In genomic region chr14:78702048-78702447, GRCm38 (mm10) we compare ENCODE assay signal across 20 mouse cellular contexts. TPM values are rescaled to one million over a fixed set of nuclear protein-coding genes. Genes with fewer than 3 reads are reported as not detected.
A peak's percentile ranks its signal among the peaks of the same experiment; 100 is the strongest.
DNase-seq lines count a peak whose midpoint lies in the region; ATAC-seq and TF ChIP-seq lines count a peak whose summit lies in the region.
"Had no signal": no experiment of that assay in that cellular context is flagged by ENCODE, and none has a peak within 500 bp of the region (broad histone marks: within the 10 kb centered on the region; RNA-seq: fewer than 3 reads in every experiment).

No protein-coding gene starts in this region.

- TF ChIP-seq EP300 in stomach, postnatal 0 days (optimal IDR thresholded peaks at IDR 0.05), result no peak

- no peaks in the 10 kb centered on the region for H3K9me3 ChIP-seq in lung, embryonic 14.5 days (ENCODE audit: low read depth, low read length)
- H3K9me3 ChIP-seq in stomach, embryonic 14.5 days (ENCODE audit: control insufficient read depth, low read depth, low read length), result no peaks in the 10 kb centered on the region
- no peaks in the 10 kb centered on the region for H3K9me3 ChIP-seq in stomach, postnatal 0 days (ENCODE audit: control insufficient read depth, low read length)
- H3K9me3 ChIP-seq: forebrain, embryonic 15.5 days; hindbrain, embryonic 12.5 days had no signal

- H3K4me1 ChIP-seq in lung, embryonic 14.5 days (ENCODE audit: insufficient read depth), result peaks cover 9% of the 10 kb centered on the region
- peaks cover 17% of the 10 kb centered on the region for H3K4me1 ChIP-seq in stomach, embryonic 14.5 days (ENCODE audit: control insufficient read depth, insufficient read depth, low read length)
- H3K4me1 ChIP-seq in stomach, postnatal 0 days (replicated peaks; ENCODE audit: control insufficient read depth, insufficient read depth), result 0 out of 2 replicates have a peak, but pooled peaks cover 2% of the 10 kb centered on the region

- no peak overlapping the region for H3K4me2 ChIP-seq in lung, embryonic 14.5 days
- no peak overlapping the region for H3K4me2 ChIP-seq in stomach, embryonic 14.5 days (replicated peaks; ENCODE audit: low read depth, low read length)
- no peak overlapping the region for H3K4me2 ChIP-seq in stomach, postnatal 0 days (replicated peaks; ENCODE audit: low read depth)
- H3K4me2 ChIP-seq: forebrain, embryonic 15.5 days; heart, embryonic 13.5 days; hindbrain, embryonic 12.5 days had no signal

- no peaks in the 10 kb centered on the region for H3K36me3 ChIP-seq in lung, embryonic 14.5 days (ENCODE audit: insufficient read depth)
- no peaks in the 10 kb centered on the region for H3K36me3 ChIP-seq in stomach, embryonic 14.5 days (ENCODE audit: control insufficient read depth, insufficient read depth, low read length)
- H3K36me3 ChIP-seq in stomach, postnatal 0 days (ENCODE audit: control insufficient read depth, insufficient read depth, low read length), result no peaks in the 10 kb centered on the region
- H3K36me3 ChIP-seq: embryonic facial prominence, embryonic 10.5 days; forebrain, embryonic 15.5 days; heart, embryonic 13.5 days; hindbrain, embryonic 12.5 days had no signal

- no peaks in the 10 kb centered on the region for H3K27me3 ChIP-seq in lung, embryonic 14.5 days (ENCODE audit: insufficient read depth, low read length)
- no peaks in the 10 kb centered on the region for H3K27me3 ChIP-seq in stomach, embryonic 14.5 days (ENCODE audit: control insufficient read depth, insufficient read depth, low read length)
- H3K27me3 ChIP-seq in stomach, postnatal 0 days (ENCODE audit: control insufficient read depth, insufficient read depth, low read length), result no peaks in the 10 kb centered on the region
- H3K27me3 ChIP-seq: CH12.LX; forebrain, embryonic 15.5 days; heart, embryonic 13.5 days; hindbrain, embryonic 12.5 days; Patski had no signal

- no peak overlapping the region for H3K27ac ChIP-seq in lung, embryonic 14.5 days (ENCODE audit: low read depth)
- peak overlapping the region; percentile 66; the same call in 1 of the 2 replicates for H3K27ac ChIP-seq in stomach, embryonic 14.5 days (ENCODE audit: low read length)
- no peak overlapping the region for H3K27ac ChIP-seq in stomach, postnatal 0 days (replicated peaks)
- H3K27ac ChIP-seq: embryonic facial prominence, embryonic 10.5 days; forebrain, embryonic 15.5 days; heart, embryonic 13.5 days; hindbrain, embryonic 12.5 days had no signal

- WGBS in lung, embryonic 14.5 days, result 28% methylated on average over 4 of the region's 4 CpGs
- WGBS in stomach, embryonic 14.5 days, result 40% methylated on average over 4 of the region's 4 CpGs
- WGBS in stomach, postnatal 0 days, result 45% methylated on average over 4 of the region's 4 CpGs

- peak; percentile 21; the same call in 1 of the 2 replicates for ATAC-seq in frontal cortex, adult (ENCODE audit: low TSS enrichment)
- peak; percentile 77 for ATAC-seq in lung, embryonic 14.5 days (ENCODE audit: insufficient read depth)
- ATAC-seq in stomach, embryonic 14.5 days (ENCODE audit: insufficient number of reproducible peaks, insufficient read depth, low FRiP score, low read depth), result no peak
- no peak for ATAC-seq in stomach, postnatal 0 days (ENCODE audit: low FRiP score, low TSS enrichment)
- ATAC-seq: activated CD4-positive, CD25-positive, alpha-beta regulatory T cell, adult 4 months; forebrain, embryonic 15.5 days; hindbrain, embryonic 16.5 days; Patski had no signal

- no peak overlapping the region for H3K9ac ChIP-seq in lung, embryonic 14.5 days
- H3K9ac ChIP-seq in stomach, embryonic 14.5 days (replicated peaks; ENCODE audit: low read depth, low read length), result no peak overlapping the region
- no peak overlapping the region for H3K9ac ChIP-seq in stomach, postnatal 0 days (ENCODE audit: low read length)
- H3K9ac ChIP-seq: forebrain, embryonic 15.5 days; heart, embryonic 13.5 days; hindbrain, embryonic 12.5 days had no signal

- no peak for DNase-seq in frontal cortex, adult 2 months (ENCODE audit: extremely low spot score in 1 of 2, low spot score in 1 of 2)
- DNase-seq in lung, embryonic 14.5 days, result peak; percentile 88
- DNase-seq in lung, postnatal 25 days (ENCODE audit: low spot score), result no peak
- DNase-seq in stomach, postnatal 0 days (ENCODE audit: low spot score), result no peak
- no peak for DNase-seq in spleen, postnatal 10 days (ENCODE audit: low spot score in 2 of 2)
- DNase-seq: adrenal gland, postnatal 14 days; cerebellum, adult 2 months; cerebellum, postnatal 10 days; gastrocnemius, postnatal 36 days; heart, postnatal 4 days had no signal

- TF ChIP-seq CTCF in lung, embryonic 14.5 days (IDR thresholded peaks at IDR 0.05; ENCODE audit: low read depth), result no peak
- TF ChIP-seq CTCF in stomach, postnatal 0 days (IDR thresholded peaks at IDR 0.05; ENCODE audit: low read depth), result no peak

- H3K4me3 ChIP-seq in lung, embryonic 14.5 days (ENCODE audit: low read depth, low read length), result no peak overlapping the region
- H3K4me3 ChIP-seq in stomach, embryonic 14.5 days (ENCODE audit: low read depth, low read length), result no peak overlapping the region
- no peak overlapping the region for H3K4me3 ChIP-seq in stomach, postnatal 0 days (ENCODE audit: low read depth, low read length)
- H3K4me3 ChIP-seq: embryonic facial prominence, embryonic 10.5 days; forebrain, embryonic 15.5 days; heart, embryonic 13.5 days; hindbrain, embryonic 12.5 days had no signal

RNA-seq across cellular contexts. Expression of gene Dgkh, which starts 30.5 kb away (rescaled TPM):
- polyA plus RNA-seq in frontal cortex, adult 2 months (2012; rRNA removed), result 13.8 and 14.2 TPM in 2 replicates
- 3.0 and 3.4 TPM in 2 replicates for polyA plus RNA-seq in lung, embryonic 14.5 days (2014; fragmentation: Nextera tagmentation; extraction: Ambion mirVana)
- 2.7 and 3.0 TPM in 2 replicates for polyA plus RNA-seq in stomach, embryonic 14.5 days (2014; fragmentation: Nextera tagmentation; extraction: Ambion mirVana)
- polyA plus RNA-seq in stomach, postnatal 0 days (2015; fragmentation: Nextera tagmentation; extraction: Ambion mirVana), result 0.76 and 0.86 TPM in 2 replicates

Comparison
In these comparisons a context has a peak if more than half of its experiments do, and no peak if none do; other contexts are left out.
1. ATAC-seq: peak in frontal cortex, adult (single experiment) and lung, embryonic 14.5 days (single experiment); none in stomach, embryonic 14.5 days (single experiment) and stomach, postnatal 0 days (single experiment).